Mouse (Mus musculus): ENCODE measurements around the gene Slc27a3.

GRCm38 (mm10) chr3:90428186-90428585 is 38.4 kb upstream of the Slc27a3 start:
- TF ChIP-seq POLR2A (IDR thresholded peaks at IDR 0.05; ENCODE audit: borderline replicate concordance, control insufficient read depth, low read depth, low read length) = no peak
- no peak for TF ChIP-seq CTCF (IDR thresholded peaks at IDR 0.05; ENCODE audit: control insufficient read depth, insufficient read depth, low read length)

Measured in bone marrow, adult 2 months (tissue).